Mouse (Mus musculus) CD8-positive naive resting alpha-beta T cell, adult 2 months (primary cell): ENCODE results near the gene Prrc2b.

Source experiments
- DNase-seq, 2 experiments: peaks; one replicate each; pipeline ENCODE4 v3.0.0; 2022; ENCODE audit warnings: low read depth in 2 of 2, low spot score in 2 of 2

The Prrc2b gene

DNA sequence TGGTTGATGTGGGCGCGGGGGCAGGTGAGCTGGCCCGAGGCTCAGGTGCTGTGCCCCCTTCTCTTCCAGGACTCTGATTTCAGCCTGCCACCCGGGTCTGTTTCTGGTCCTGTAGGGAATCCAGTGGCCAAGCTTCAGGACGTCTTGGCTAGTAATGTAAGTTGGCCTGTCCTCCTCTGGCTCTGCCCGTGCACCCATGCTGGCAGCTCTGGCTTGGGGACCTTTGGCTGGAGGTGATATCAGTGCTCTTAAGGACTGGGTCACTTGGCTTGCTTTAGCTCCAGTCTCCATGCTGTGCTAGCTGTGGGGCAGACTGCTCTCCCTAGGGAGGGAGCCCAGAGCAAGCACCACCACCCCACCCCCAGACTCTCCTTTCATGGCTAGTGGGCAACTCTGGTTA lies 69.1 kb downstream of the Prrc2b start:
- no peak for DNase-seq

DNA sequence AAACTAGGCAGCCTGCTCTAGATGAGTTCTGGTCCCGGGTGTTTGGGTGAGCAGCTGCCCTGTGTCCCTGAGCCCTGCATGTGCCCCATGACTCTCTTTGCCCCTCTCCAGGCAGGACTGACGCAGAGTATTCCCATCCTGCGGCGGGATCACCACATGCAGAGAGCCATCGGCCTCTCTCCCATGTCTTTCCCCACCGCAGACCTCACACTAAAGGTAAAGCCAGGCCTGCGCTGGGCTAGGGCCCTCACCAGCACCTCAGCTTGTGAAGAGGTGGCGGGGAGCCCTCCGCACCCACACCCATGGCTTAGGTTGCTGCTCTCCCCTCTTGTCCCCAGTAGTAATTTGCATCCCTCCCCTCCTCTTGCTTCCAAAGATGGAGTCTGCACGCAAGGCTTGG lies 70.1 kb downstream of the Prrc2b start:
- no peak for DNase-seq

DNA sequence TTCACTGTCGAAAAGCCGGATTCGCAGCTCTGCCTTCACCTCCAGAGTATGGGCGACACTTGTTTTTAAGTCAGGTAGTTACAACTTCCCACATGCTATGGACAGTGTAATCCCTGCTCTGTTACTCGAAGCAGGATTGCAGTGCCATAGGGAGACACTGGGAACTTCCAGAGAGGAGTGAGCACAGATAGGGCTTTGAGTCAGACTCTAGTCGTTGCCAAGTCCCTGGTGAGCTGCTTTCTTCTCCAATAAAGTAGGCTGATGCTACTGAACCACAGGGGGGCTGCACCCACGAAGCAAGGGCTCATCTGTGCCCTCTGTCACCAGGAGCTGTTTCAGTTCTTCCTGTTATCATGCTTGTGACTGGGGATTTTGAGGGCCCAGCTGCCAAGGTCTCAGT lies 70.7 kb downstream of the Prrc2b start:
- no peak for DNase-seq

DNA sequence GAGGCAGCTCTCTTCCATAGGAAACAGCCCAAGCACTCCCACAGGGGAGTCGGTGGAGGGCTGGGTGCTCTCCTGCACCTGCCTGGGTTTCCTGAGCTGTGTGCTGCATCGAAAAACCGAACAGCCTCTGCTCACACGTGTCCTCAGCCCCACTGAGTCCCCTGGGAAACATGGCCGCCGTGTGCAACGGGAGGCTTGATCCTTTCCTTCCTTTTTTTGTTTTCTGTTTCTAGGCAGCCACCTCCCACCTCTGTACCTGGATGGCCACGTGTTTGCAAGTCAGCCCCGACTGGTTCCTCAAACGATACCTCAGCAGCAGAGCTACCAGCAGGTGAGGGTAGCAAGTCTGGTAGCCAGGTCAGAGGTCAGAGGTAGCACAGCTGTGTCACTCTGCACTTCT lies 71.2 kb downstream of the Prrc2b start:
- no peak for DNase-seq

DNA sequence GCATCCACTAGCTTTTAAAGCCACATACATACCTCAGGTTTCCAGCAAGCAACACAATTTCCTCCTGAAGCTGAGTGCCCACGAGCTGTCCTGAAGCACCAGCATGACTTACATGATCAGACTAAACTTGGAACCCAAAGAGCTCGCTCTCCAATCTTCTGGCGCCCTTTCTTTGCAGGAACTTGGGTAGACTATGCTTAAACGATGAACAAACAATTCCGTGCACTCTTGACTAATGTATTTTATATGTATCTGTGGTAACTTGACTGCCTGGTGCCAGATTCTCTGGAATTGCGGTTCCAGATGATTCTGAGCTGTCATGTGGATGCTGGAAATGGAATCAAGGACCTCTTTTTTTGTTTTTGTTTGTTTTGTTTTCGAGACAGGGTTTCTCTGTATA lies 84.6 kb downstream of the Prrc2b start:
- no peak for DNase-seq

DNA sequence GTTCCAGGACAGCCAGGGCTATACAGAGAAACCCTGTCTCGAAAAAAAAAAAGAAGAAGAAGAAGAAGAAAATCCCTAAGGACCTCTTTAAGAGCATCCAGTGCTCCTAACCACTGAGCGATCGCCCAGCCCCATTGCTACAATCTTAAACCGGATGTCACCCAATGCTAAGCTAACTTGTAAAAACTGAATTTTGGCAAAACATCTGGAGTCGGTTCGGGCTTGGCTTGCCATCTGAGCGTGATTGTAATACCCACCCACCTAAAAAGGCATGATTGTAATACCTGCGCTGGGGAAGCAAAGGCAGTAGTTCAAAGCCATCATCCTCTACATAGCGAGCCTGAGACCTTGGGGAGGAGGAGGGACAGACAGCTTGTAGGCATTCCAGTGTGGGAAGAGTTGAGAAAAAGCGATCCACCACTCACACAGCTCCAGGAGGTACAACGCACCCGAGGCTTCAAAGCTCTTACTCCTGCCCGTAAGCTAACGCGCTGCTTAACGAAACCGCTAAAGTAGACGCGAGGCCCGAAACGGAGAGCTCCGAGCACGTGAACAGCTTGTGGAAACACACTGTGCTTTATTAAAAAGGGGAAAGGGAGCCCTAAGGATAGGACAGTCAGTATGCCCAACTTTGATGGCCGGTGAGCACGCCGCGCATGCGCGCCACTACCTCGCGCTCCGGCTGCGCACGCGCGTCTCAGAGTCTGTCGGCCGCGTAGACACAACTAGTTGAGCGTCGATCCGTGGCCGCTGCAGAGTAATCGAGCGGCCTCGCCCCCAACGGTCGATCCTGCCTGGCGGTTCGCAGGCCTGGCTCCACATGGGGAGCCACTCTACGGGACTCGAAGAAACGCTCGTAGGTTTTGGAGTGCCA lies 85.2 kb downstream of the Prrc2b start, which contains the start of gene Pomt1:
Gene Pomt1, plus strand, starts transcription at position 705 of the 874 bp plus-strand sequence.
- peak; percentile 85 to 86 for DNase-seq

DNA sequence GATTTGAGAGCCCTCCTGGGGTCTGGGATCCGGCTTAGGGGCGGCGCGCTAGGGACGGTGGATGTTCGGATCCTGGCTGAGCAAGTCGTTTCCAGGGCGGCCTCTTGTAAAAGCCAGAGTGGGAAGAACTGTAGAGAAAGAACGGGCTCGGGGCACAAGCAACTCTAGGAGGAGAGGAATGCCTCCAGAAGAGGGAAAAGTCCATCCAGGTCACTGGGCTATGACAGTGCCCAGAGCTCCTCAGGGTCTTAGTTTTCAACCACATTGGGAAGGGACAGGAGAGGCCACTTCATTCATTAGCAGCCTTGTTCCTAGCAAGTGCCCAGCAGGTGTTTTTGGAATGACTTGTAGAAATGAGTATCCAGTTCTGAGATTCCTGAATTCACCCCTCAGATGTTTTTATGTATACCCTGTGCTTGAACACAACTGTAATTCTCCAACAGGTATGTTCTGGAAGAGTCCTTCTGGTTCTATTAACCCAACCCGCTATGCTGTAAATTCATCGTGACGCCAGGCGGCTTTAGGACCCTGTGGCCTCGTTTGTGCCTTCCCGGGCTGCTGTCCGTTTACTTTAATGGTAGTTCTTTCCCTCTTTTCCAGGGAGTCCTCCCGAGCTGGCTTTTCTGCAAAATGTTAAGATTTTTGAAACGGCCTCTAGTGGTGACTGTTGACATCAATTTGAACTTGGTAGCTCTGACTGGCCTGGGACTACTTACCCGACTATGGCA lies 86.0 kb downstream of the Prrc2b start:
- DNase-seq = peak; percentile 25 to 43

DNA sequence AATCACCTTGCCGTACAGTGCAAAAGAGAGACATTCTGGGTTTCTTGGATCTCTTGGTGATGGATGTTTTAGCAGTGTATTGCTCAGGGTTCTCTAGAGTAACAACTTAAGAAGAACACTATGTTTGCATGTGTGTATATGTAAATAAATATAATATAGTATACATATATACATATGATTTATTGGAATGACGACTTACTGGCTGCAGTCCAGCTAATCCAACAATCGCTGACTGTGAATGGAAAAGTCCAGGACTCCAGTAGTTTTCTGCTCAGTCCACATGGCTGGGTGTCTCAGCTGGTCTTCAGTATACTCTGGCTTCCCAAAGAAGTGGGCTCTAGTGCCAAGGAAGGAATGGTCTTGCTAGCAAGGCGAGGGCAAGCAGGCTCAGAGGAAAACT lies 86.7 kb downstream of the Prrc2b start:
- DNase-seq = no peak

DNA sequence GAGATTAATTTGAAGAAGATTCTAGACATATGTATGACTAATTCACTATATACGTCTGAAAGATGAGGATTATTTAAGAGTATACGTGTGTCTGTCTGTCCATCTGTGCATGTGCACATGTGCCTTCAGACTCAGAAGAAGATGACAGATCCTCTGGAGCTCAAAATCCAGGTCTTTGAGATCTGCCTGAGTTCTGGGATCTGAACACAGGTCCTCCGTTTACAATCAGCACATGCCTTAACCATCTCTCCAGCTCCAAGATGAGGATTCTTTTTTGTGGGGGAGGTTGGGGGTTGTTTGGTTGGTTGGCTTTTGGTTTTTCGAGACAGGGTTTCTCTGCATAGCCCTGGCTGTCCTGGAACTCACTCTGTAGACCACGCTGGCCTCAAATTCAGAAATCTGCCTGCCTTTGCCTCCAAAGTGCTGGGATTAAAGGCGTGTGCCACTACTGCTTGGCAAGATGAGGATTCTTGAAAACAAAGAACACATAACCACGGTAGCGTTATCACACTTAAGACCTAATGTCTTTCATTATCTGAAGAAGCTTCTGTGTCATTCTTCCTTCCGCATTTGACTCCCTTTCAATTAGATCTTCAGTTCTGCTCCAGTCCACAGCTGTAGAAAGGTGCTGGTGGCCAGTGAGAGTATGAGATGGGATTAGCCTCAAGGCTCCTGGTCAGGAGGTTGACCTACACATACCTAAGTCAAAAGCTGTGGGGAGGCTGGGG lies 88.0 kb downstream of the Prrc2b start:
- no peak for DNase-seq

DNA sequence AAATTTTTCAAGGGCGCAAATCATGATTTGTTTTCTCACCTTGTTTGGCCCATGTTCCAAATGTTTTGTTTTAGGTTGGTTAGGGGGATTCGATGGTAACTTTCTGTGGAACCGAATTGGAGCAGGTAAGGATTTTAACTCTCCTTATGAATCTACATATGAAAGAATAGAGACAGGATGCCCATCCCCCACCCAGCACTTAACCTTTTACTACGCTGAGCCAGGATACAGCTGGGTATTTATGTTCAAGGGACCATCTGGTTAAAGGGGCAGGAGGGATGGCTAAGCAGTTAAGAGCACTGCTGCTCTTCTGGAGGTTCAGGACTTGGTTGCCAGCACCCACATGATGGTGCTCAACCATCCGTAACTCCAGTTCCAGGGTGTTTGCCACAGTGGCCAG lies 89.7 kb downstream of the Prrc2b start:
- no peak for DNase-seq

DNA sequence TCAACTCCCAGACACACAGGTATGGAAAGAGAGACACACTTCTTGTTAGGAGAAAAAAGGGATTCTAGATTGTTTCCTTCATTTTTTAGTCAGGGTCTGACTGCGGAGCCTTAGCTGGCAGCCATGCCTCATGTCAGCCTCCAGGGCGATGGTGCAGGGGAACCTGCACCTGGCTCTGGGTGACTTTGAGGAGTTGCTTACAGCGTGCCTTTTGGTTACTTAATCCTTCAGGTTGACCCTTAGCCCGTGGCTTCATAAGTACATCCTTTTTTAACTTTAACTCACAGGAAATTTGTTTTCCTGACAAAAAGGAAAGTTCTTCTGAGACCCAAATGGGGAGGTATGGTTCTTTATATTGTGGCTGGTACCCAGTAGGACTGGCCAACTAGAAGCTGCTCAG lies 92.1 kb downstream of the Prrc2b start:
- no peak for DNase-seq

DNA sequence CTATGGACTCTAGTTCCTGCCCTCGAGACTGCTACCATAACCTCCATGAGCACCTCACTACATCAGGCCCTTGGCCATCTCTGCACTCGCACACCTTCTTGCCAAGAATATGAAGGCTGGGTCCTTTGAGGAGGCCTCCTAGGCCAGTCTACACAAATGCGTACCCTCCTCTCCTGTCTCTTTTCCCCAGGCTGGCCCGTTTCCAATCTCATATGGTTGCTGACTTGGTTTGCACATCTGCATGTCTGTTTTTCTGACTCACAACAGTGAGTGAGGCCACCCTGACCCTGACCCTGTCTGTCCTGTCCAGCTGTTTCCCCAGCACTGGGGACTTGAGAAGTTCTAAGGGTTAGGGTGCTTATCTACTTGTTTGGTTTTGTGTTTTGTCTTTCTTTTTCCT lies 95.9 kb downstream of the Prrc2b start:
- DNase-seq = no peak

DNA sequence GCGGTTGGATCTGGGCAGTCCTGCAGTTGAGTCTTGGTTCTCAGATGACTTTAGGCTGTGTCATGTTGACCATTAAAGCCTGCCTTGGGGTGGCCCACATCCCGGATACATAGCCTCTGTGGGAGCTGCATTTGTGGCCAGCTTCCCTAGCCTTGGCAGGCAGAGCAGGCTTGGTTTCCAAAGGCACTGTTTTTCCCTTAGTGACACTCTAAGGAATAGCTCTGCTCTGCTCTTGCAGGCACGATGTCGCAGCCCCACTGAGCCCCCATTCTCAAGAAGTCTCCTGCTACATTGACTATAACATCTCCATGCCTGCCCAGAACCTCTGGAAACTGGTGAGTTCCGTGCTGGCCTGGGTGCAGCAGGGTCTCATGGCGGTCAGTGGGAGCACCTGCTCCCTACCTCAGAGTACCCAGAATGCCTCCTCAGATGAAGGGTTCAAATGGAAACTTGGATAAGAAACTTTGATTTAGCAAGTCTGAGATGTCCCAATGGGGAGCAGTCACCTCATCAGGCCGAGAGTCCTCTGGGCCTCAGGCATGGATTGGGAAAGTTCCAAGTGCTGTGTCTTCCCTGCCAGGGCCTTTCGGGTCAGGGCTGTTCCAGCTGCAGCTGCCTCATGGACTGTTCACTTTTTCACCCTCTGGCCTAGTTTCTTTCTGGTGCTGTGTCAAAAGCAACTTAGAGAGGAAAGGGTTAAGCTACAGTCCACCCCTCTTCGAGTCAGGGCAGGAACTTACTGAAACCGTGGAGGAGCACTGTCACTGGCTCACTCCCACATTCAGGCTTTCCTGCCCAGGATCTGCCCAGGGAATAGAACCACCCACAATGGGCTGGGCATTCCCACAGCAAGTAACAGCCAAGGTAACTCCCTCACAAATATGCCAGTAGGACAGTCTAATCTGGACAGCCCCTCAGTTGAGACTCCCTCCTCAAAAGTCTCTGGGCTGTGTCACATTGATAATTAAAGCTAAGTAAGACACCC lies 97.8 kb downstream of the Prrc2b start:
- DNase-seq = no peak

DNA sequence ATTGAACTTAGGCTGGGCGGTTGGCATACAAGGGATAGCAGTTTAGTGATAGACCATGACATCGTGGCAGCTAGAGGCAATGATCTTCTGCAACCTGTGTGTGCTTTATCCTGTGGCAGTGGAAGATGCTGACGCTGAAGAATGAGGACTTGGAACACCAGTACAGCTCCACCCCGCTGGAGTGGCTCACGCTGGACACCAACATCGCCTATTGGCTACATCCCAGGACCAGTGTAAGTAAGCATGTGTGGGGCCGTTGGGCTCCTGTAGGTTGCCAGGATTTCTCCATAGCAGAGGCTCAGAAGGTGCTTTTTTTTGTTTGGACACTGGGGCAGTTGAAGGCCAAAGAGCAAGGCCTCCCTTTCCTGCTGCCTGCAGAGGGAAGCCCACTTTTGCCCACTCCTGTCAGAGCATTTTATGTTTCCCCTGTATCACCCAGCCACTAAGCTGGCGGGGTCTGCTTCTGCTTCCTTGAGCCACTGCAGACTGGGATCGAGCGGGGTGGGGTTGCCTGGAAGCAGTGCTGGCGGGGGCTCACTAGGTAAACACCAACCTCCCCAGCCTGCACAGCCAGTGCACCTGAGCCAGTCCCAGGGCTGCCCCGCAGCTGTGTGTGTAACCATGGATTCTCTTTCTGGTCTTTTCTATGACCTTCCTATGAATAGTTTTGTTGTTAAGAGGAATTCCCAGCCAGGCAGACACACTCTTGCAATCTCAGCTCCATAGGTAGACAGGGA lies 101.1 kb downstream of the Prrc2b start:
- DNase-seq = no peak

DNA sequence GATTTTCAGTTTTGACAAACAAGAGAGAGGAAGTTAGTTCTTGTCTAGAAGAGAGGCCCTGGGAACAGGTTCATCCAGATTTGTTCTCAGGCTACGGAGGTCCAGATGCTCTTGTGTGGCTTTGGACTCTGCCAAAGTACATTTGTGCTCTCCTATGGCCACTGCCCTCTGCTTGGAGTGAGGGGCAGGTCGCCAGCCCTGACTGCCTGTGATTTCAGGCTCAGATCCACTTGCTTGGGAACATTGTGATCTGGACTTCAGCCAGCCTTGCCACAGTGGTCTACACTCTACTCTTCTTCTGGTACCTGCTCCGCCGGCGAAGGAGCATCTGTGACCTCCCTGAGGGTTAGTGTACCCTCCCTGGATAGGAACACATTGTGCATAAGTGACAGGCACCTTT lies 101.8 kb downstream of the Prrc2b start:
- no peak for DNase-seq

DNA sequence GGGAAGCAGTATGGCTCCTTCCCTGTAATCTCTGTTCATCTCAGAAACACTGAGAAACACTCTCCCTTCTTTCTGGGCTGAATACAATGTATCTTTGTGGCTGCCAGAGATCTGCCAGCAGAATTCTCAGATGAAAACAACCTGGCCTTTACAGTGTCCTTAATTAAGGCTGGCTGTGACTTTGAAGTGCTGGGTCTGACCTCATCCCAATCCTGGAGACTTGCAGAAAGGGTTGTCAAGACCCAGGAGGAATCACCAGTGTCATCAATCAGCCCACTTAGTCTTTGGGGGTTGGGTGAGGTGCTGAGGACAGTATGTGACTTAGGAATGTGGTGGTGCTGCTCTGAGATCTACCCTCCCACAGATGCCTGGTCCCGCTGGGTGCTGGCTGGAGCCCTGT lies 102.5 kb downstream of the Prrc2b start:
- no peak for DNase-seq

DNA sequence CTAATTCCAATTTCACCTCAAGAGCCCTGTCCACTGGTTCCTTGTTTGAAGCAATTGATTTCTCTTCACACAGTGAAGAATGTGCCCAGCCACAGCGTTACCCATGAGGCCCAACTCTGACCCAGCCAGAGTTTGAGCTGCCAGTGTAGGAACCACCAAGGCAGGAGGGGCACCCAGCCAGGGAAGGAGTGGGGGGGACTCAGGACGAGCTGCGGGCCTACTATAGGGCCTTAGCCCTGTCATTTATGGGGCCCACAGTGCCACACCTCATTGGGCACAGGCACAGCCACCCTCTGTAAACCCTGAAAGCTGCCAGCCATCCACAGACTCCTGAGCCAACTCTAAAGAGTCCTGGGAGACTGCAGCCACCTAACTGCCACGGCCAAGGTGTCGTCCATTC lies 103.7 kb downstream of the Prrc2b start:
- DNase-seq = no peak

DNA sequence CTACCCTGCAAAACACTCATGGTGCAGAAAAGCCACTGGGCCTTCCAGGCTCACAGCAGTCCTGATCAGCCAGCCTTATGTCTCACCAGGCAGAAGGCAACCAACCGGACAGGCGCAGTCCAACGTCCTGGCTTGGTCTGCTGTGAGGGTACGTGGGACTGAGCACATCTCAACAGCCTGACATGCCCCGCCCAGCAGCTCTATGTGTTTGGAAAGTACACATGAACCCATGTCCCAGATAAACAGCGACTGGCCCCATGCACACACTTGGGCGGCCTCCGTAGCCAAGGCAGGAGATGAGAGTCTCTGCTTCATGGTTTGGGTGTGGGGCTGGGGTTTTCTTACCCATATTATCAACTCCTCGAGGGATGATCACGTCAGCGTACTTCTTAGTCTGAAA lies 105.4 kb downstream of the Prrc2b start:
- no peak for DNase-seq

DNA sequence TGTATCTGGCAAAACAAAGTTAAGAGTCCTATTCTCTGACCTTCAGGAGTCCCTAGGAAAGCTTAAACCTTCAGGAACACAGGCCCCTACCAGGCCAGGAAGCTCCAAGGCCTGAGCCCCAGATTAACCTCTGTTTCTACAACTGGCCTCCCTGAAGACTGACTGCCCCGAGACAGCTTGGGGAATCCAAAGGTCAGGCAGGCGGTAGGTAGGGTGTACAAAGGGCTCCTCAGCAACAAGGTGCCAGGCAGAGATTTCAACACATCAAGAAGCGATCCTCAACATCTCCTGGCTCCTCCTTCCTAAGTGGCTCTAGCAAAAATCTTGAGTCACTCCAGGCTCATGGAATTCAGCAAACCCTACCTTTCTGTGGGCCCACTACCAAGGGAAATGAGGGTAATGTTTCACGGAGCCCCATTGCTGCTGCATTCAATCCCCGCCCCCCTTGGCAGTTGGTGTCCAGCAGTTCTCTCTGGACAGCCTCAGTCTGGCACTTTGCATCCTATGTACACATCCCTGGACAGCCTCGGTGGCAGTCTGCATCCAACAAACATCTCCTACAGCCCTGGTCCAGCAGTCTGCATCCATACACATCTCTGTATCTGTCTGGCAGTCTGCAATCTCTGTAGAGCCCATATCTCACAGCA lies 108.1 kb downstream of the Prrc2b start:
- DNase-seq = no peak
